Comparison of ENCODE assay signal across 29 mouse cellular contexts in genomic region chr7:31012971-31013370, GRCm38 (mm10). TPM values are rescaled to one million over a fixed set of nuclear protein-coding genes. Genes with fewer than 3 reads are reported as not detected.
DNase-seq lines count a peak whose midpoint lies in the region; ATAC-seq and TF ChIP-seq lines count a peak whose summit lies in the region.
"Had no signal": no experiment of that assay in that cellular context is flagged by ENCODE, and none has a peak within 500 bp of the region (broad histone marks: within the 10 kb centered on the region; RNA-seq: fewer than 3 reads in every experiment).

No protein-coding gene starts in this region.

- 0 out of 2 replicates have a peak, but pooled peaks cover 2% of the 10 kb centered on the region for H3K4me1 ChIP-seq in embryonic facial prominence, embryonic 14.5 days (ENCODE audit: control insufficient read depth, insufficient read depth, low read length)
- 0 out of 2 replicates have a peak, but pooled peaks cover 4% of the 10 kb centered on the region for H3K4me1 ChIP-seq in embryonic facial prominence, embryonic 10.5 days
- H3K4me1 ChIP-seq in midbrain, postnatal 0 days (ENCODE audit: insufficient read depth, low read length): no peaks in the 10 kb centered on the region
- no peaks in the 10 kb centered on the region for H3K4me1 ChIP-seq in midbrain, embryonic 14.5 days (ENCODE audit: control insufficient read depth, insufficient read depth, low read length)

- no peak for ATAC-seq in embryonic facial prominence, embryonic 14.5 days (ENCODE audit: low read depth)
- no peak for ATAC-seq in midbrain, postnatal 0 days (ENCODE audit: low FRiP score)
- ATAC-seq in midbrain, embryonic 14.5 days (ENCODE audit: low FRiP score, low TSS enrichment): no peak
- ATAC-seq: activated CD4-positive, CD25-positive, alpha-beta regulatory T cell, adult 4 months; CD4-positive, CD25-positive, alpha-beta regulatory T cell, adult 4 months; forebrain, embryonic 14.5 days; forebrain, embryonic 16.5 days; Patski had no signal

- no peak for TF ChIP-seq CTCF in midbrain, postnatal 0 days (IDR thresholded peaks at IDR 0.05)

- DNase-seq in cerebellum, postnatal 10 days: peak; percentile 66 to 73
- DNase-seq in cerebellum, postnatal 4 days (ENCODE audit: low spot score in 2 of 2): no peak
- peak; percentile 39 for DNase-seq in embryonic facial prominence, embryonic 14.5 days (ENCODE audit: low spot score)
- no peak for DNase-seq in embryonic facial prominence, embryonic 10.5 days (ENCODE audit: low spot score)
- DNase-seq in left cerebral cortex, postnatal 4 days: peak; percentile 42
- no peak for DNase-seq in left cerebral cortex, adult 18-20 months (ENCODE audit: low spot score in 2 of 2)
- peak; percentile 57 for DNase-seq in midbrain, postnatal 0 days (ENCODE audit: low spot score)
- no peak for DNase-seq in midbrain, embryonic 14.5 days
- DNase-seq: adrenal gland, adult 2 months; adrenal gland, postnatal 10 days; adrenal gland, postnatal 25 days; B cell, adult 2 months; cerebellum, adult 11 months; cerebellum, adult 2 months; cerebellum, adult 9-10 months; embryo, embryonic 11 days had no signal

- no peak overlapping the region for H3K4me3 ChIP-seq in embryonic facial prominence, embryonic 14.5 days (ENCODE audit: low read depth, low read length)
- no peak overlapping the region for H3K4me3 ChIP-seq in embryonic facial prominence, embryonic 10.5 days
- H3K4me3 ChIP-seq in midbrain, postnatal 0 days (ENCODE audit: low read depth, low read length): no peak overlapping the region
- H3K4me3 ChIP-seq in midbrain, embryonic 14.5 days (replicated peaks; ENCODE audit: low read depth, low read length): no peak overlapping the region
- H3K4me3 ChIP-seq: embryonic facial prominence, embryonic 12.5 days; embryonic facial prominence, embryonic 15.5 days; erythroblast, embryonic 14.5 days; forebrain, embryonic 10.5 days; forebrain, embryonic 12.5 days had no signal

- no peaks in the 10 kb centered on the region for H3K36me3 ChIP-seq in embryonic facial prominence, embryonic 14.5 days (ENCODE audit: control insufficient read depth, insufficient read depth, low read length)
- no peaks in the 10 kb centered on the region for H3K36me3 ChIP-seq in embryonic facial prominence, embryonic 10.5 days (replicated peaks)
- no peaks in the 10 kb centered on the region for H3K36me3 ChIP-seq in midbrain, postnatal 0 days (ENCODE audit: insufficient read depth, low read length)
- H3K36me3 ChIP-seq in midbrain, embryonic 14.5 days (ENCODE audit: control insufficient read depth, insufficient read depth, low read length): no peaks in the 10 kb centered on the region
- H3K36me3 ChIP-seq: embryonic facial prominence, embryonic 12.5 days; embryonic facial prominence, embryonic 15.5 days; forebrain, embryonic 10.5 days; forebrain, embryonic 12.5 days; G1E had no signal

- intact Hi-C loops in left cerebral cortex, postnatal 4 days (cut with DNase I): no loop called here

- H3K27ac ChIP-seq in embryonic facial prominence, embryonic 14.5 days (replicated peaks; ENCODE audit: low read depth, low read length): no peak overlapping the region
- no peak overlapping the region for H3K27ac ChIP-seq in embryonic facial prominence, embryonic 10.5 days (replicated peaks)
- H3K27ac ChIP-seq in midbrain, postnatal 0 days (ENCODE audit: low read depth, low read length): no peak overlapping the region
- H3K27ac ChIP-seq in midbrain, embryonic 14.5 days (replicated peaks; ENCODE audit: low read depth, low read length): no peak overlapping the region
- H3K27ac ChIP-seq: embryonic facial prominence, embryonic 12.5 days; embryonic facial prominence, embryonic 15.5 days; forebrain, embryonic 10.5 days; forebrain, embryonic 12.5 days had no signal

- no peaks in the 10 kb centered on the region for H3K9me3 ChIP-seq in embryonic facial prominence, embryonic 14.5 days (ENCODE audit: control insufficient read depth, low read length)
- no peaks in the 10 kb centered on the region for H3K9me3 ChIP-seq in embryonic facial prominence, embryonic 10.5 days
- H3K9me3 ChIP-seq in midbrain, postnatal 0 days (ENCODE audit: low read length): no peaks in the 10 kb centered on the region
- no peaks in the 10 kb centered on the region for H3K9me3 ChIP-seq in midbrain, embryonic 14.5 days (ENCODE audit: control insufficient read depth, low read length)
- H3K9me3 ChIP-seq: embryonic facial prominence, embryonic 12.5 days; embryonic facial prominence, embryonic 15.5 days; forebrain, embryonic 10.5 days; forebrain, embryonic 12.5 days; G1E had no signal

- H3K9ac ChIP-seq in embryonic facial prominence, embryonic 14.5 days (ENCODE audit: low read depth, low read length): no peak overlapping the region
- no peak overlapping the region for H3K9ac ChIP-seq in midbrain, postnatal 0 days (replicated peaks; ENCODE audit: low read length, poor library complexity, severe bottlenecking)
- H3K9ac ChIP-seq in midbrain, embryonic 14.5 days (replicated peaks; ENCODE audit: low read length): no peak overlapping the region
- H3K9ac ChIP-seq: embryonic facial prominence, embryonic 12.5 days; embryonic facial prominence, embryonic 15.5 days; forebrain, embryonic 12.5 days had no signal

- WGBS in embryonic facial prominence, embryonic 14.5 days: 71% methylated on average over 5 of the region's 5 CpGs
- 90% methylated on average over 5 of the region's 5 CpGs for WGBS in embryonic facial prominence, embryonic 10.5 days
- WGBS in midbrain, postnatal 0 days: 73% methylated on average over 5 of the region's 5 CpGs
- WGBS in midbrain, embryonic 14.5 days: 77% methylated on average over 5 of the region's 5 CpGs

- H3K4me2 ChIP-seq in embryonic facial prominence, embryonic 14.5 days (ENCODE audit: low read depth, low read length): no peak overlapping the region
- H3K4me2 ChIP-seq in midbrain, postnatal 0 days (ENCODE audit: low read depth, low read length, poor library complexity, severe bottlenecking): no peak overlapping the region
- no peak overlapping the region for H3K4me2 ChIP-seq in midbrain, embryonic 14.5 days (ENCODE audit: low read length)
- H3K4me2 ChIP-seq: embryonic facial prominence, embryonic 12.5 days; embryonic facial prominence, embryonic 15.5 days; forebrain, embryonic 12.5 days had no signal

- no peaks in the 10 kb centered on the region for H3K27me3 ChIP-seq in embryonic facial prominence, embryonic 14.5 days (replicated peaks; ENCODE audit: control insufficient read depth, insufficient read depth, low read length)
- no peaks in the 10 kb centered on the region for H3K27me3 ChIP-seq in embryonic facial prominence, embryonic 10.5 days (replicated peaks; ENCODE audit: low read depth, poor library complexity, severe bottlenecking)
- no peaks in the 10 kb centered on the region for H3K27me3 ChIP-seq in midbrain, postnatal 0 days (ENCODE audit: insufficient read depth, low read length)
- no peaks in the 10 kb centered on the region for H3K27me3 ChIP-seq in midbrain, embryonic 14.5 days (ENCODE audit: control insufficient read depth, insufficient read depth, low read length)
- H3K27me3 ChIP-seq: CH12.LX; embryonic facial prominence, embryonic 12.5 days; embryonic facial prominence, embryonic 15.5 days; forebrain, embryonic 12.5 days; Patski had no signal

RNA-seq across cellular contexts. Expression of gene Fxyd5, which starts 29.3 kb away (rescaled TPM):
- polyA plus RNA-seq in embryonic facial prominence, embryonic 14.5 days (2014; fragmentation: Nextera tagmentation; extraction: Ambion mirVana): 57.0 and 64.6 TPM in 2 replicates
- 9.1 and 9.5 TPM in 2 replicates for polyA plus RNA-seq in embryonic facial prominence, embryonic 10.5 days (2016; fragmentation: Nextera tagmentation; extraction: Ambion mirVana)
- 10 to 100 TPM; 23.5 to 25.4 TPM for total RNA-seq in left cerebral cortex, postnatal 4 days (2021)
- 10 to 100 TPM; 35.5 to 36.7 TPM for total RNA-seq in left cerebral cortex, adult 18-20 months (2021)
- 23.1 and 48.0 TPM in 2 replicates for total RNA-seq in midbrain, postnatal 0 days (2014; rRNA removed)
- 31.9 and 32.9 TPM in 2 replicates for polyA plus RNA-seq in midbrain, postnatal 0 days (2015; fragmentation: Nextera tagmentation; extraction: Ambion mirVana)
- polyA plus RNA-seq in midbrain, embryonic 14.5 days (2014; fragmentation: Nextera tagmentation; extraction: Ambion mirVana): 7.9 and 10.8 TPM in 2 replicates

RNA-seq across cellular contexts. Expression of gene Fxyd7, which starts 38.3 kb away (rescaled TPM):
- polyA plus RNA-seq in embryonic facial prominence, embryonic 14.5 days (2014; fragmentation: Nextera tagmentation; extraction: Ambion mirVana): 37.0 and 40.9 TPM in 2 replicates
- 0.55 and 3.1 TPM in 2 replicates for polyA plus RNA-seq in embryonic facial prominence, embryonic 10.5 days (2016; fragmentation: Nextera tagmentation; extraction: Ambion mirVana)
- total RNA-seq in left cerebral cortex, postnatal 4 days (2021): 100 to 1,000 TPM; 108 to 159 TPM
- 100 to 1,000 TPM; 148 to 187 TPM for total RNA-seq in left cerebral cortex, adult 18-20 months (2021)
- total RNA-seq in midbrain, postnatal 0 days (2014; rRNA removed): 189 and 285 TPM in 2 replicates
- 455 and 516 TPM in 2 replicates for polyA plus RNA-seq in midbrain, postnatal 0 days (2015; fragmentation: Nextera tagmentation; extraction: Ambion mirVana)
- polyA plus RNA-seq in midbrain, embryonic 14.5 days (2014; fragmentation: Nextera tagmentation; extraction: Ambion mirVana): 99.9 and 159 TPM in 2 replicates
- total RNA-seq: CH12.LX; common myeloid progenitor, adult 5-6 weeks; G1E had no signal
- polyA plus RNA-seq: activated CD4-positive, CD25-positive, alpha-beta regulatory T cell, adult 4 months; CD4-positive, CD25-positive, alpha-beta regulatory T cell, adult 4 months; erythroblast, embryonic 14.5 days; G1E; Patski had no signal

RNA-seq across cellular contexts. Expression of gene Fam187b, which starts 39.4 kb away (rescaled TPM):
- 1.6 and 2.3 TPM in 2 replicates for polyA plus RNA-seq in embryonic facial prominence, embryonic 14.5 days (2014; fragmentation: Nextera tagmentation; extraction: Ambion mirVana)
- polyA plus RNA-seq in embryonic facial prominence, embryonic 10.5 days (2016; fragmentation: Nextera tagmentation; extraction: Ambion mirVana): 2.9 and 3.3 TPM in 2 replicates
- under 1 TPM in 1 of 2 experiments, not detected in 1; 0.42 TPM for total RNA-seq in left cerebral cortex, postnatal 4 days (2021)
- under 1 TPM in 1 of 2 experiments, not detected in 1; 0.28 TPM for total RNA-seq in left cerebral cortex, adult 18-20 months (2021)
- total RNA-seq in midbrain, postnatal 0 days (2014; rRNA removed): 0.88 TPM in 1 of 2 replicates, not detected in the other
- 0.85 and 0.91 TPM in 2 replicates for polyA plus RNA-seq in midbrain, postnatal 0 days (2015; fragmentation: Nextera tagmentation; extraction: Ambion mirVana)
- 0.36 and 0.37 TPM in 2 replicates for polyA plus RNA-seq in midbrain, embryonic 14.5 days (2014; fragmentation: Nextera tagmentation; extraction: Ambion mirVana)
- total RNA-seq: adrenal gland, postnatal 25 days; CH12.LX; common myeloid progenitor, adult 5-6 weeks had no signal
- polyA plus RNA-seq: erythroblast, embryonic 14.5 days had no signal

RNA-seq across cellular contexts. Expression of gene Lsr, which starts 39.7 kb away (rescaled TPM):
- 22.7 and 26.0 TPM in 2 replicates for polyA plus RNA-seq in embryonic facial prominence, embryonic 14.5 days (2014; fragmentation: Nextera tagmentation; extraction: Ambion mirVana)
- polyA plus RNA-seq in embryonic facial prominence, embryonic 10.5 days (2016; fragmentation: Nextera tagmentation; extraction: Ambion mirVana): 33.1 and 33.4 TPM in 2 replicates
- total RNA-seq in left cerebral cortex, postnatal 4 days (2021): 10 to 100 TPM; 12.5 to 12.8 TPM
- total RNA-seq in left cerebral cortex, adult 18-20 months (2021): 10 to 100 TPM in 1 of 2 experiments, 1 to 10 TPM in 1; 8.2 to 10.7 TPM
- total RNA-seq in midbrain, postnatal 0 days (2014; rRNA removed): 29.7 and 30.3 TPM in 2 replicates
- polyA plus RNA-seq in midbrain, postnatal 0 days (2015; fragmentation: Nextera tagmentation; extraction: Ambion mirVana): 23.9 TPM in 2 replicates
- 9.9 and 15.6 TPM in 2 replicates for polyA plus RNA-seq in midbrain, embryonic 14.5 days (2014; fragmentation: Nextera tagmentation; extraction: Ambion mirVana)
- polyA plus RNA-seq: G1E had no signal

RNA-seq across cellular contexts. Expression of gene Fxyd1, which starts 44.0 kb away (rescaled TPM):
- 113 and 135 TPM in 2 replicates for polyA plus RNA-seq in embryonic facial prominence, embryonic 14.5 days (2014; fragmentation: Nextera tagmentation; extraction: Ambion mirVana)
- 9.8 and 12.2 TPM in 2 replicates for polyA plus RNA-seq in embryonic facial prominence, embryonic 10.5 days (2016; fragmentation: Nextera tagmentation; extraction: Ambion mirVana)
- 1 to 10 TPM; 8.4 to 8.7 TPM for total RNA-seq in left cerebral cortex, postnatal 4 days (2021)
- 10 to 100 TPM; 74.1 to 90.2 TPM for total RNA-seq in left cerebral cortex, adult 18-20 months (2021)
- 7.0 and 7.4 TPM in 2 replicates for total RNA-seq in midbrain, postnatal 0 days (2014; rRNA removed)
- 20.4 and 22.2 TPM in 2 replicates for polyA plus RNA-seq in midbrain, postnatal 0 days (2015; fragmentation: Nextera tagmentation; extraction: Ambion mirVana)
- polyA plus RNA-seq in midbrain, embryonic 14.5 days (2014; fragmentation: Nextera tagmentation; extraction: Ambion mirVana): 2.8 and 9.0 TPM in 2 replicates
- total RNA-seq: CH12.LX, G1E had no signal
- polyA plus RNA-seq: activated CD4-positive, CD25-positive, alpha-beta regulatory T cell, adult 4 months; CD4-positive, CD25-positive, alpha-beta regulatory T cell, adult 4 months; G1E; Patski had no signal

Comparison
In these comparisons a context has a peak if more than half of its experiments do, and no peak if none do; other contexts are left out.
1. DNase-seq: peak in cerebellum, postnatal 10 days (2 of 2), embryonic facial prominence, embryonic 14.5 days (single experiment), left cerebral cortex, postnatal 4 days (single experiment) and midbrain, postnatal 0 days (single experiment); none in cerebellum, postnatal 4 days (0 of 2), embryonic facial prominence, embryonic 10.5 days (single experiment), left cerebral cortex, adult 18-20 months (0 of 2) and midbrain, embryonic 14.5 days (single experiment).